Mouse (Mus musculus) embryonic fibroblast, embryonic 13.5 days (primary cell): ENCODE data around the gene Snrpd3. TPM values are rescaled to one million over a fixed set of nuclear protein-coding genes. Genes with fewer than 3 reads are reported as not detected.
A peak's percentile ranks its signal among the peaks of the same experiment; 100 is the strongest.
"Not testable (repeated sequence)": the region's sequence is repeated elsewhere in the genome, so short reads cannot be mapped to it uniquely, and the experiment has no call there.

ENCODE experiments used
- H3K27ac ChIP-seq: 2 replicates; pipeline ENCODE4 v1.5.1; 2012; ENCODE audit warnings: low read length, control low read depth, inconsistent platforms; ENCODE audit not compliant: insufficient read depth
- H3K4me1 ChIP-seq: 2 replicates; pipeline ENCODE4 v1.6.1; 2011; ENCODE audit warnings: low read length; ENCODE audit not compliant: control insufficient read depth, insufficient read depth
- H3K4me3 ChIP-seq: 2 replicates; pipeline ENCODE4 v1.5.1; 2011; ENCODE audit warnings: mild to moderate bottlenecking, control low read depth, low read length; ENCODE audit not compliant: insufficient read depth
- CTCF ChIP-seq: IDR thresholded peaks from 2 replicates; pipeline ENCODE4 v1.5.1; 2011; ENCODE audit warnings: mild to moderate bottlenecking, control low read depth, low read length, moderate library complexity, borderline replicate concordance; ENCODE audit not compliant: insufficient read depth
- POLR2A ChIP-seq: IDR thresholded peaks from 2 replicates; pipeline ENCODE4 v1.6.1; 2011; ENCODE audit warnings: low read depth, mild to moderate bottlenecking, control low read depth, low read length, moderate library complexity
- polyA plus RNA-seq: library from polyadenylated mRNA; stranded (reverse); fragments of >200 nt; gene quantifications from 2 replicates; pipeline ENCODE4 v1.2.4, GENCODE M21; 2011; ENCODE audit warnings: low read depth; ENCODE audit not compliant: missing spikeins, insufficient read length

Gene Snrpd3
- polyA plus RNA-seq, 1 experiment, result 317 TPM

- Histone ChIP-seq H3K4me1 (no peaks in the 10 kb centered on the region), H3K27ac (no peak overlapping the region), H3K4me3 (no peak overlapping the region)
- TF ChIP-seq POLR2A, result no peak
- TF ChIP-seq CTCF, result no peak
Observed at GRCm38 (mm10) chr10:75484767-75485166, 32.6 kb upstream of the Snrpd3 start.

- Histone ChIP-seq H3K27ac (no peak overlapping the region), H3K4me3 (no peak overlapping the region), H3K4me1 (no peaks in the 10 kb centered on the region)
- TF ChIP-seq CTCF (peak; percentile 64; the same call in 1 of the 2 replicates), POLR2A (no peak)
Observed at GRCm38 (mm10) chr10:75486086-75486979, 31.0 kb upstream of the Snrpd3 start.

- Histone ChIP-seq H3K4me1 (no peaks in the 10 kb centered on the region), H3K4me3 (no peak overlapping the region), H3K27ac (no peak overlapping the region)
- no peak for TF ChIP-seq POLR2A
- TF ChIP-seq CTCF, result no peak
Observed at GRCm38 (mm10) chr10:75487131-75487530, 30.2 kb upstream of the Snrpd3 start.

GRCm38 (mm10) chr10:75489522-75489921 is 27.8 kb upstream of the Snrpd3 start:
- Histone ChIP-seq H3K4me1 (no peaks in the 10 kb centered on the region), H3K27ac (no peak overlapping the region), H3K4me3 (no peak overlapping the region)
- TF ChIP-seq CTCF, result no peak
- no peak for TF ChIP-seq POLR2A

- Histone ChIP-seq H3K4me1 (no peaks in the 10 kb centered on the region), H3K27ac (no peak overlapping the region), H3K4me3 (no peak overlapping the region)
- TF ChIP-seq POLR2A, result no peak
- no peak for TF ChIP-seq CTCF
Observed at GRCm38 (mm10) chr10:75490731-75491130, 26.6 kb upstream of the Snrpd3 start.

GRCm38 (mm10) chr10:75491234-75491935 is 26.0 kb upstream of the Snrpd3 start:
- no peaks in the 10 kb centered on the region for H3K4me1 ChIP-seq
- no peak overlapping the region for H3K4me3 ChIP-seq
- TF ChIP-seq POLR2A, result no peak
- no peak for TF ChIP-seq CTCF
- no peak overlapping the region for H3K27ac ChIP-seq

GRCm38 (mm10) chr10:75491936-75492262 is 25.5 kb upstream of the Snrpd3 start:
- H3K4me1 ChIP-seq, result no peaks in the 10 kb centered on the region
- no peak overlapping the region for H3K27ac ChIP-seq
- TF ChIP-seq POLR2A (no peak), CTCF (no peak)
- no peak overlapping the region for H3K4me3 ChIP-seq

GRCm38 (mm10) chr10:75495304-75495703 is 22.0 kb upstream of the Snrpd3 start:
- Histone ChIP-seq H3K27ac (no peak overlapping the region), H3K4me3 (no peak overlapping the region), H3K4me1 (no peaks in the 10 kb centered on the region)
- no peak for TF ChIP-seq POLR2A
- no peak for TF ChIP-seq CTCF

GRCm38 (mm10) chr10:75495921-75496320 is 21.4 kb upstream of the Snrpd3 start:
- Histone ChIP-seq H3K27ac (no peak overlapping the region), H3K4me3 (no peak overlapping the region), H3K4me1 (no peaks in the 10 kb centered on the region)
- no peak for TF ChIP-seq POLR2A
- no peak for TF ChIP-seq CTCF

- not testable (repeated sequence) for H3K4me1 ChIP-seq, H3K4me3 ChIP-seq, H3K27ac ChIP-seq
Observed at GRCm38 (mm10) chr10:75499214-75499613, 18.1 kb upstream of the Snrpd3 start.
